Comparison of ENCODE assay signal across 17 mouse cellular contexts in the genomic region with DNA sequence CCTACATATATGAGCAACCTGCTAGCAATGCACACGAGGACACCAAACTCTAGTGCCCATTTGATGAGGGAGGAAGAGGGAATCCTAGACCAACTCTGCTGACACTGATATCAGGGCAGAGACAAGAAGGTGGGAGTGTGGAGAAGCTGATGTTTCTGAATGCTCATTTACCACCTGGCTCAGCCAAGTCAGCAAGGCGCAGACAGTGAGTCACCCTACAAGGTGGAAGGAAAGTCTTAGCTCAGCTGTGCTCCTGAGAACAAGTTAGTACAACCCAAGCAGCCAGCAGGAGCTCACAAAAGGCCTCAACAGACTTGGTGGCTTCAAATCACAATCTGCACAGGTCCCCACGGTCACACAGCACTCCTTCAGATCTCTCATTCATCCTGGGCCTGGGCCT. TPM values are rescaled to one million over a fixed set of nuclear protein-coding genes. Genes with fewer than 3 reads are reported as not detected.
"Had no signal": no experiment of that assay in that cellular context is flagged by ENCODE, and none has a peak within 500 bp of the region (broad histone marks: within the 10 kb centered on the region; RNA-seq: fewer than 3 reads in every experiment).

No protein-coding gene starts in this region.

- H3K9me3 ChIP-seq: kidney, embryonic 15.5 days; limb, embryonic 15.5 days; liver, embryonic 13.5 days; midbrain, embryonic 10.5 days; midbrain, embryonic 15.5 days; neural tube, embryonic 13.5 days had no signal

- H3K27me3 ChIP-seq: kidney, embryonic 15.5 days; limb, embryonic 15.5 days; liver, embryonic 13.5 days; midbrain, embryonic 15.5 days; neural tube, embryonic 13.5 days had no signal

- ATAC-seq: intestine, embryonic 16.5 days; liver, postnatal 0 days; midbrain, embryonic 15.5 days had no signal

- H3K36me3 ChIP-seq: kidney, embryonic 15.5 days; midbrain, embryonic 15.5 days had no signal

- DNase-seq: kidney, adult 2 months; kidney, postnatal 25 days; liver, embryonic 13.5 days; liver, postnatal 0 days; thymus, adult 2 months; thymus, postnatal 36 days had no signal

- H3K4me2 ChIP-seq: kidney, embryonic 15.5 days; limb, embryonic 15.5 days; liver, embryonic 13.5 days; midbrain, embryonic 15.5 days; neural tube, embryonic 13.5 days had no signal

- H3K9ac ChIP-seq: kidney, embryonic 15.5 days; limb, embryonic 15.5 days; liver, embryonic 13.5 days; liver, postnatal 0 days; midbrain, embryonic 15.5 days; neural tube, embryonic 13.5 days had no signal

- H3K27ac ChIP-seq: kidney, embryonic 15.5 days; left cerebral cortex, adult 2 months; limb, embryonic 15.5 days; liver, embryonic 13.5 days; midbrain, embryonic 10.5 days; midbrain, embryonic 15.5 days; neural tube, embryonic 13.5 days had no signal

- H3K4me3 ChIP-seq: kidney, embryonic 15.5 days; left cerebral cortex, adult 2 months; limb, embryonic 15.5 days; liver, embryonic 13.5 days; midbrain, embryonic 10.5 days; midbrain, embryonic 15.5 days; neural tube, embryonic 13.5 days had no signal

RNA-seq across cellular contexts. Expression of gene Lhx3, which starts 23.3 kb away (rescaled TPM):
- total RNA-seq: layer of hippocampus, postnatal 25 days had no signal
- polyA plus RNA-seq: kidney, adult 2 months; kidney, embryonic 15.5 days; limb, embryonic 11.5 days; limb, embryonic 15.5 days; liver, embryonic 13.5 days; liver, postnatal 0 days; lung, embryonic 16.5 days; midbrain, embryonic 15.5 days; stomach, embryonic 14.5 days had no signal
